Mouse (Mus musculus) lung, adult 2 months (tissue): ENCODE results near the gene Pmp22.

Experiments
- CTCF ChIP-seq: fragments of 200-500 bp; IDR thresholded peaks from 2 replicates; pipeline ENCODE4 v1.5.1; 2011; ENCODE audit warnings: mild to moderate bottlenecking, low read length, control low read depth; ENCODE audit not compliant: insufficient read depth
- POLR2A ChIP-seq: fragments of 200-500 bp; IDR thresholded peaks from 2 replicates; pipeline ENCODE4 v1.6.1; 2011; ENCODE audit warnings: low read depth, mild to moderate bottlenecking, control low read depth, low read length, borderline replicate concordance; ENCODE audit errors: extremely low read depth

- no peak for TF ChIP-seq POLR2A
- TF ChIP-seq CTCF, result no peak
Observed at GRCm38 (mm10) chr11:63092271-63092670, 36.5 kb upstream of the Pmp22 start.
